Mouse (Mus musculus): ENCODE measurements around the gene Tfrc.
A peak's percentile ranks its signal among the peaks of the same experiment; 100 is the strongest.
"Not testable (repeated sequence)": the region's sequence is repeated elsewhere in the genome, so short reads cannot be mapped to it uniquely, and the experiment has no call there.

Gene Tfrc

GRCm38 (mm10) chr16:32612052-32612451 is 3.3 kb downstream of the Tfrc start:
- no peak for DNase-seq (ENCODE audit: low spot score in 2 of 2)

GRCm38 (mm10) chr16:32613269-32613834 is 4.6 kb downstream of the Tfrc start:
- DNase-seq (ENCODE audit: low spot score in 2 of 2): no peak

GRCm38 (mm10) chr16:32614047-32614446 is 5.3 kb downstream of the Tfrc start:
- DNase-seq (ENCODE audit: low spot score in 2 of 2): no peak

GRCm38 (mm10) chr16:32618946-32619345 is 10.2 kb downstream of the Tfrc start:
- no peak for DNase-seq (ENCODE audit: low spot score in 2 of 2)

DNA sequence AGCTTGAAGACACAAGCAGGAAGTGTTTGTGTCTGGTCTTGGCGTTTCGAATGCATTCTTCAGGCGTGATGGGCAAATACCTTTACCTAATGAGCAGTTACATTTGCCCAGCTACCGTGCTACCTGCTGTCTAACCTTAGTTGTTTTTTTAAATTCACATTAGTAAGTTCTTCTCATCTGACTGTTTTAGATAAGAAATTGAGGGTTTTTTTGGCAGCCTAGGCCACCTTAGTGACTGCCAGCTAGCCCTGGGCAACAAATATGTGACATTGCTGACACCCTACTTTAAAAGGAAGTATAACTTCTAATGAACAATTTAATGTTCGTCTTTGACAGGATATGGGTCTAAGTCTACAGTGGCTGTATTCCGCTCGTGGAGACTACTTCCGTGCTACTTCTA is 19.4 kb downstream of the Tfrc start:
- no peak for DNase-seq (ENCODE audit: low spot score in 2 of 2)

DNA sequence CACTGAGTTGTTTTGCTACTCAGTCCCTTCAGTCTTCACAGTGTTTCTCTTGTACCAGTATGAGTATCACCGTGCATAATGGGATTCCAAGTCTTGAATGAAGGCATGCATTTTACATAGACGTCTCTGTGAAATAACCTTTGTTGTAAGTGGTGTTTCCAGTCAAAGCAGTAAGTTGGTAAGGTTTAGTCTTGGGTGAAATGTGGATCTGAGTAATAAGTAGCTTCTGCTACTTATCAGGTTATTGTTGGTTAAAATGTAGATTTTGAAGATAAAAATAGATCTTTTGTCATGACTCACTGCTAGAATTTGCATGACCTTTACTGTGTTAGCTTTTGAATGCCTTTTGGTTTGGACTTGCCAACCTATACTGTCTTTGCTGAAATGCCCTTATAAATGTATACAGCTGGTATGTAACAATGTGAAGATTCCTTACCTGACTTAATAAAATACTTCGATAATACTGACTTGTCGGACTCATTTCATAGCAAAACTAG is 23.7 kb downstream of the Tfrc start:
- no peak for DNase-seq (ENCODE audit: low spot score in 2 of 2)

GRCm38 (mm10) chr16:32633486-32634012 is 24.8 kb downstream of the Tfrc start:
- DNase-seq (ENCODE audit: low spot score in 2 of 2): no peak

DNA sequence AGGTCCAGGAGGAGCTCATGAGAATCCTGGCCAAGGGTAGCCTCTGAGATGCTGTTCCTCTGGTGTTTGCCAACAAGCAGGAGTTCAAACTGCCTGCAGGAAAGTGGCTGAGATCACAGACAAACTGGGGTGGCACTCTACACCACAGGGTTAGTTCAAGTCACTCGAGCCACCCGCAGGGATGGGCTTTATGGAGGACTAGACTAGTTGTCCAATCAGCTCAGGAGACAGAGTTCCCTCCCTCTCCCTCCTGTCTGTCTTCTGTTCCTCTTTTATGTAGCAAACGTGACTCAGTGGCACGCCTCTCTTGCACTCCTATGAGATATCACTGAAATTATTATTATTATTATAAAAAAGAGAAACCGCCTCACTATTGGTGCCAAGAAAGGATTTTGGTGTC is 25.5 kb downstream of the Tfrc start:
- DNase-seq (ENCODE audit: low spot score in 2 of 2): no peak

- no peak for DNase-seq (ENCODE audit: low spot score in 2 of 2)
Observed at GRCm38 (mm10) chr16:32635314-32635713, 26.6 kb downstream of the Tfrc start.

- no peak for DNase-seq (ENCODE audit: low spot score in 2 of 2)
Observed at GRCm38 (mm10) chr16:32636331-32636730, 27.6 kb downstream of the Tfrc start.

DNA sequence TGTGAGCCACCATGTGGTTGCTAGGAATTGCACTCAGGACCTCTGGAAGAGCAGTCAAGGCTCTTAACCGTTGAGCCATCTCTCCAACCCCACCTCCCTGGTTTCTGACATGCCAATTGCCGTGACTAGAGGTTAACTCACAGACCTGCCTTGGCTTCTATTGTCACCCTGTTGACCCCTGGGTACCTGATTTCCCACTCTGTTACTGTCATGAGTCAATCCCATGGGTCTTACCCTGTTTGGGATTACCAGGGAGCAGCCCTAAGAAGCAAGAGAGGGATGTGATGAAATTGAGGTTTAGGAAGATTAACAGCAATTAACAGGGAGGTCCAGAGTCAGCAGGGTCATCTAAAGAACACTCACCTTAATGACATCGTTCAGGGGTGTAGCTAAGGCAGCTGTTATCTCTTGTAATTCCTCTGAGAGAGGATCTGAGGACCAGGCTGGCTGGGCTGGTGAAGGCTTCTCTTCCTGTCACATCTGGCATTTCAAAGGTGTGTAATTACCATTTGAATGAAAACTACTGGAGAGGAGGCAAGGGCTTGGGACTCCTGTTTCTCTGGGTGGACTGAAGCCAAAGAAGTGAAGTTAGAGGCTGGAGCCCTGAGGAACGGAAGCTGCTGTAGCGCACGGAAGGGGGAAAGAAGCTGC is 28.3 kb downstream of the Tfrc start:
- DNase-seq (ENCODE audit: low spot score in 2 of 2): no peak

GRCm38 (mm10) chr16:32638476-32638875 is 29.8 kb downstream of the Tfrc start:
- DNase-seq (ENCODE audit: low spot score in 2 of 2): peak; percentile 71 to 83

DNA sequence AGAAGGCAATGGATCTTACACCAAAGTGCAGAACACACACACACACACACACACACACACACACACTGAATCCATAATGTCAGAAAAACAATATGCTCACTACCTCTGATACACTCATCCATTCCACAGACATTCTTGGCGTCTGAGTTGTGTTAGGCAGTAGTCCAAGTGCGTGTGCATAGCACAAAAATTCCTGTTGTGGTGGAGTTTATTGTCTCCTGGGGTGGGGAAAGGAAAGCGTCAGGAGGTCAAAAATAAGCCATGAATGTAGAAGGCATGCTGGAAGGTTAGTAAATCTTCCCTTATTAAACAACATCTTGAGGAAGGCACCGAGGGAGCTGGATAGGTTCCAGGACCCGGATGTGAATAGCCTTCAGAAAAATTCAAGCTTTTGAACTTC is 31.4 kb downstream of the Tfrc start:
- no peak for DNase-seq (ENCODE audit: low spot score in 2 of 2)

- DNase-seq (ENCODE audit: low spot score in 2 of 2): not testable (repeated sequence)
Observed at GRCm38 (mm10) chr16:32640683-32641082, 32.0 kb downstream of the Tfrc start.

- no peak for DNase-seq (ENCODE audit: low spot score in 2 of 2)
Observed at GRCm38 (mm10) chr16:32641440-32642219, 32.9 kb downstream of the Tfrc start.

GRCm38 (mm10) chr16:32642280-32642679 is 33.6 kb downstream of the Tfrc start:
- DNase-seq (ENCODE audit: low spot score in 2 of 2): no peak

DNA sequence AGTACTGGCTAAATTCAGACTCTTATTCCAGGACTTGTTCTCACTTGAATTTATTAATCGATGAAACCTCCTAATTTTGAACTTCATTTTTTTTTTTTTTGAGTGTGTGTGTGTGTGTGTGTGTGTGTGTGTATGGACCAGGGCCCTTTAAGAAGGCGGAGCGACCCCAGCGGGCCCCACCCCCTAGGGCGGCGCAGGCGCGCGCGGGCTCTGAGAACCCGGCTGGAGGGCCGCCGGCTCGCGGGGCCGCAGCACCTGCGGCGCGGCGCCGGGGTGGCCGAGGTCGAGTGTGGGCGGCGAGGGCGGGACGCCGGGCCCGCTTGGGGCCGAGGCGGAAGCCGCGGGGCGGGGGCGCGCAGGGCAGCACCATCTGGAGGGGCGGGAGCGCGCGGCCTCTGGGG is 34.9 kb downstream of the Tfrc start, which contains the start of gene Tnk2:
Tnk2 (plus strand) TSS at position 214 of the 401 bp plus-strand sequence.
- peak; percentile 85 to 87 for DNase-seq (ENCODE audit: low spot score in 2 of 2)

GRCm38 (mm10) chr16:32644069-32644800 is 35.5 kb downstream of the Tfrc start:
- no peak for DNase-seq (ENCODE audit: low spot score in 2 of 2)

- no peak for DNase-seq (ENCODE audit: low spot score in 2 of 2)
Observed at GRCm38 (mm10) chr16:32644801-32645170, 36.1 kb downstream of the Tfrc start.

GRCm38 (mm10) chr16:32645361-32645914 is 36.7 kb downstream of the Tfrc start:
- peak; percentile 54 to 64 for DNase-seq (ENCODE audit: low spot score in 2 of 2)

DNA sequence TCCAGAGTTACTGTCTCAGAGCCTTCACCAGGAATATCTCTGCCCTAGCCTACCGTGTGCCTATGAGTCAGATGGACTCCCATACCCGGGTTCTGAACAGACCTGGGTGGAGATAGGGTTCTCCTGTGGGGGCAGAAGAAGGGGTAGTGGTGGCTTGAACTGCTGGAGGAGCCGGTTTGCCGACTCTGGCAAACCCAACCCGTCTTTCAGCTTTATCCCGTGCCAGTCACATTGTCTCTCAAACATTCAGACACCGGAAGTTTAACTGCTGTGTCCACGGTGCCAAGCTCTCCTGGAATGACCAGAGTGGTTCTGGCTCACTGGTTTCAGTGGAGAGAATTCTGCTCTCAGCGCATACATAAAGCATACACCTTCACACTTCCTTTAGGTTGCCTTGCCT is 37.3 kb downstream of the Tfrc start:
- DNase-seq (ENCODE audit: low spot score in 2 of 2): no peak

DNA sequence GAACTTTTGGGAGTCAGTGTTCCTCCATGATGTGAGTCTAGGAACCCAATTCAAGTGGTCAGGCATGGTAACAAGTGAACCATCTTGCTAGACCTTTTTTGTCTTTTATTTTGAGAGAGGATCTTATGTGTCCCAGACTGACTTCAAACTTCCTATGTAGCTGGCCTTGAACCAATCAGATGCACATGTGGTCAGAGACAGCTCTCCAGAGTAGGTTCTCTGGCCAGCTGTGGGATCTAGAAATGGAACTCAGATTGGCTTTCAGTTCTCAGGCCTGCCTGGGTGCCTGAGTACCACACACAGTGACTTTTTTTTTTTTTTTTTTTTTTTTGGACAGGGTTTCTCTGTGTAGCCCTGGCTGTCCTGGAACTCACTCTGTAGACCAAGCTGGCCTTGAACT is 39.0 kb downstream of the Tfrc start:
- DNase-seq (ENCODE audit: low spot score in 2 of 2): no peak

Measured in spleen, postnatal 14 days (tissue).